Mouse (Mus musculus) 416B (cell line): ENCODE data around the gene Ano6.

Experiments used
- DNase-seq: peaks from one replicate; pipeline ENCODE4 v3.0.0; 2011; ENCODE audit warnings: low read depth

Ano6 gene

GRCm38 (mm10) chr15:95790529-95791071 is at the start of gene Ano6:
Gene Ano6 (plus strand): TSS chr15:95790843.
- peak; percentile 95 for DNase-seq

DNA sequence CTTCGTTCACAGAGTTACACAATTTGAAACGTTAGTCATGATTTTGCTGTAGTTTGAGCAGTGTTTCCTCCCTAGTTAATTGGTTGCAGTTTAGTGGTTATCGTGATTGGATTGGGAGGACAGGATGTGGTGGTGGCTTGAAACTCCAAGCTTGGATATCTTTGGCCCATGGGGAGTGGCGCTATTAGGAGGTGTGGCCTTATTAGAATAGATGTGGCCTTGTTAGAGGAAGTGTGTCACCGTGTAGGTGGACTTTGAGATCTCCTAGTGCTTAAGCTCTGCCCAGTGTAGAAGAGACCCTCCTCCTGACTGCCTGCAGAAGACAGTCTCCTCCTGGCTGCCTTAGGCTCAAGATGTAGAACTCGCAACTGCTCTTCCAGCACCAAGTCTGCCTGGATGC is 47.7 kb upstream of the Ano6 start:
- DNase-seq: peak; percentile 48

- DNase-seq: no peak
Measured at GRCm38 (mm10) chr15:95743856-95744255, 46.8 kb upstream of the Ano6 start.

DNA sequence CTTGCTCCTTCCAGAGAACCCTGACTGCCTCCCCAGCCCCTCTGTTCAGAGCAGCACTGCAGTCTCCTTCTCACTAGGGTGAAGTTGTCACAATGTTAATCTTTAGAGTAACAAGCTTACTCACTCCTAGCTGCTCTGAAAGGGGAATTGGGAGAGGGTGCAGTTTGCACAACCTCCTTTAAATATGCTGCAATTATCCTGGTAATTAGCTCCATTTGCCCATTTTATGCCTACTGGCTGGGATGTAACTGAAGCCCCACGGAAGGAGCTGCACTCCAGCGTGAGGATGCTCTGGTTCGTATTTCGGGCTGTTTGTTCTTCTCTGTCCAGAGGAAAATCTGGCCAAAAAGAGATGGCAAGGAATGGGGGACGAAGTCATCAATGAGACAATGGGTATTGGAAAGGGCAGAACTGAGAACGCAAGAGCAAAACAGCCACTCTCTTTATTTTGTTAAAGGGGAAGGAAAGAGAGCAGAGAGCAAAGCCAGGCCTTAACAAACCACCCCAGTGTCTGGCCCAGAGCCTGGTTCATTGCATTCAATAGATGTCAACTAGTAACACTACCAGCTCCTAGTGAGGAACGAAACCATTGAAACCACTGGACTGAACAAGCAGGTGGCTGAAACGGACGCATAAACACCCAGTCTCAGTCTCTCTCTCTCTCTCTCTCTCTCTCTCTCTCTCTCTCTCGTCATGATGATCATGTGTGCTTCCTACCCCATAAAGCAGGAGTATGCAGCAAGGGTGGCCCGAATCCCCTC is 45.1 kb upstream of the Ano6 start:
- no peak for DNase-seq

- no peak for DNase-seq
Measured at GRCm38 (mm10) chr15:95746513-95746912, 44.1 kb upstream of the Ano6 start.

DNA sequence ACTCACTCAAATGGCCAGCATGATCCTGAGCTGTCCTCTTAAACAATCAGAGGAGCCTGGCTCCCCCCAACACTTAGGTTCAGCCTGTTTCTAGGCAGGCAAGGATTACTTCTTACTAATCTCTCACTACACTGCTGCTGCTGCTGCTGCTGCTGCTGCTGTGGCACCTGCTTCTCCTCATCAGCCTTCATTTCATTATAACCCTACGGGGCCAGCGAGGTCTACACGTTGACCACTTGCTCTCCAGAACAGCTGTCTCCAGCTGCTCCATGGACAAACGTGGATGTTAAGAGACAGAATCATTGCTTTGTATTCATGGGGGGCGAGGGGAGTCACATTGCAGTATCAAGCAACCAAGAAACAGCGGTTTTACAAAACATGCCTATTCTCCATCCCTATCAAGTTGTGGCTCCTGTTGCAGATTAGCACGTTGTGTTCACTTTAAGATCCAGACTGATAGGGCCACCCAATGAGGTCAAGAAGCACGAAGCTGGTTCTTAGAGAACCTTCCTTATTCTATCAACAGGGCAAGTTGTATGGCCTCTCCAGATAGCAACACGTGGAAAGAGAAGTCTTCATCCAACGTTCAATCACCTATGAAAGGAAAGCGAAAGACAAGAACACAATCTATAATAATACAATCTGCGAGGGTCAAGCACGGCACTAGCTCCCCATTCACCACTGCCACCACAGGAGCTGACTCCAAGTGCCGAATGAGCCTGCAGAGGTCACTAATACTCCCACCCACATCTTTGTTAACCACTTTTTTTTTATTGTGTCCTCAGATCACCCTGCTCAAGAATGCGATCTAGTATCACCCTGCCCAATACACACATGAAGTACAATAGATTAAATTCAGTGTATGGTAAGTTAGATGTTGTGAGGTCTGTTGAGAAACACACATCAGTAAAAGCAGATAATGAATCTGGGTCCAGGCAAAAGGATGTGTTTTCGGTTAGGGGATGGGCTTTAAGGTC is 43.4 kb upstream of the Ano6 start:
- no peak for DNase-seq

GRCm38 (mm10) chr15:95749216-95749615 is 41.4 kb upstream of the Ano6 start:
- DNase-seq: no peak

DNA sequence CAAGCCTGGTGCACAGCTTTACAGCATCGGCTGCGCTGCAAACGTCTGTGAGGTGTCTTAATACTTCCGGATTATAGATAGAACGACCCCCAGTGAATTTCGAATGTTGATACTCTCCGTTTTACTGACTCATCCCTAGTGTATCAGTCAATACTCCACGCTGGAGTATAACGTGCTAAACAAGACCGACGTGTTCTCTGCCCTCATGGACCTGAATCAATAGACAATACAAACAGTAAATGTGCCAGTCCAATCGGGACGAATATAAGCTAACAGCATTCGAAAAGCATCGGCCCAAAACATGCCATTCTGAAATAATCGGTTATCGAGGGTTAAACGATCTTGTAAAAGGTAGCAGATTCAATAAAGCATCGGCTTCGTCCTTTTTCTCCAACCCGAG is 40.6 kb upstream of the Ano6 start:
- no peak for DNase-seq

- DNase-seq: no peak
Measured at GRCm38 (mm10) chr15:95751832-95752676, 38.6 kb upstream of the Ano6 start.

DNA sequence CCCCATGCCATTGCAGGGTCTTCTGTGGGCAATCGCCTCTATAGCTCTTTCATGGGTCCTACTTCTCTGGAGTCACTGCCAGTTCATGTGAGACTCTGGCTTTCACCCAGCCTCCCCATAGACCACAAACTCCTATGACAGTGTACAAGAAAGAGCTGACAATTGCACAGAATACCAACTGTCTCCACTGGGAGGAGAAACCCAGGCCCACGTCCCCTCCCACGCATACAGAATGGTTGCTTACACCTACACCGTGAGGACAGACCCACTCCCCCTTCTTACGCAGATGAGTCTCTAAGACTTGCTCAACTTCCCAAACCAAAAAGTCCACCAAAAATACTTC is 38.0 kb upstream of the Ano6 start:
- DNase-seq: no peak

- no peak for DNase-seq
Measured at GRCm38 (mm10) chr15:95753031-95753430, 37.6 kb upstream of the Ano6 start.

DNA sequence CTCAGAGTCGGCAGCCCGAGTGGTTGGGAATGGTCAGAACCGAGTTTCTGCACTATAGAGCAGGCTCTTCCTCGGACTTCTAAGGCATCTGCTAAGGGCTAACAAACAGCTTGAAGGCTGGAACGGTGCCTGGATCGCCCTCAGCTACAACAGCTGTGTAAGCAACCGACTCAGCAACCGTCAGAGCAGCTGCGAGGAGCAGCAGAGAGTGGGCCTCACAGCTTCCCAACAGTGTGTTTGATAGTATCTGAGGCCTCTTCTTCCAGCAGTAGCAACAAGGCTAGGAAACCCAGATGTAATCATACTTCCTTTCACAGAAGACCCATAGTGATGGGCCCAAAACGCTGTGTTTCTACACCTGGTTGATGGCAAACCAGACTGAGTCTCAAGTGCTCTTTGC is 33.5 kb upstream of the Ano6 start:
- DNase-seq: peak; percentile 48

DNA sequence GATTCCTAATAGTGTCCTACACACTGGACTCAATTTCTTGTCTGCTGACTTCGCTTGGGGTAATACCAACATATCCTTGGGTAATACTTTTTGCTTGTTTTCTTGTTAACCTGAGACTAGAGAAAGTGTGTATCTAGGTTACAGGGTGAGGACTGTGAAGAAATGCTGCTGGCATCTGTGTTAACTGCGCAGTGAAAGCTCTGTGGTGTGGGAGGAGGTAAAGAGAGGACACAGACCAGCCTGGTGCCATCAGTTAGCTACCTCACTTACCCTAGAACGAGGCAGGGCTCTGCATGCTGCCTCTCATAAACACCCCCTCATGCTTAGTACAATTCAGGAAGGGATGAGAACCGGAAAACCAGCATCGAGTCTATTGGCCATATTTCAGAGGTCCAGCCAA is 32.6 kb upstream of the Ano6 start:
- no peak for DNase-seq

DNA sequence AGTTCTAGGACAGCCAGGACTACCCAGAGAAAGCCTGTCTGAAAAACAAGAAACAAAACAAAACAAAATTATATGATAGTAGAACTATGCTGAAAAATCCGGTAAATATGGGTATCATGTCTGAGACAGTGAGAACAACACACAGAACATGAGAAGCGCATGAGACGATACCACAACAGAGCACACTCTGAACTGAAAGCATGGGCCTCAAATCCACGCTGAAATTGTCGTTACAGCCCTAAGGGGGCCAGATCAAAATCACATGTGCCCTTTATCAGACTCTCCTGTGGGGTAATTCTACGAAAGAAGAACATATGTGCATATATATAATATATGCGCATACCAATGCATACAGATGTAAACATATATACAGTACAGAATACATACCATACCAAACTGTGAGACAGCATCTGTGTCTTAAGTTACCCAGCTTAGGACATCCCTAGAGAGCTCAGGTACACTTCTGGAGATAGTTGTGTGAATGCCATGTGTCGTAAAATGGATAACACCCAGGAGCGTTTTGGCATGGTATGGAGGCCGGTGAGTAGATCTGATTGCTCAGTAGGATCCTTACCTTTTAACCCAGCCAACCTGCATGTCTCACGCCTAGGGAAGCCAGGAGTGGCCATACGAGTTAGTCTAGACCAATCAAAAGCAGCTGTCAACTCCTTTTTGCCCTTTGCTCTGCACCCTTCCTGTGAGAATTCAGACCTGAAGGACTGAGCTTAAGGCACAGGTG is 31.8 kb upstream of the Ano6 start:
- DNase-seq: no peak

- no peak for DNase-seq
Measured at GRCm38 (mm10) chr15:95759857-95760256, 30.8 kb upstream of the Ano6 start.

GRCm38 (mm10) chr15:95761420-95761819 is 29.2 kb upstream of the Ano6 start:
- no peak for DNase-seq

DNA sequence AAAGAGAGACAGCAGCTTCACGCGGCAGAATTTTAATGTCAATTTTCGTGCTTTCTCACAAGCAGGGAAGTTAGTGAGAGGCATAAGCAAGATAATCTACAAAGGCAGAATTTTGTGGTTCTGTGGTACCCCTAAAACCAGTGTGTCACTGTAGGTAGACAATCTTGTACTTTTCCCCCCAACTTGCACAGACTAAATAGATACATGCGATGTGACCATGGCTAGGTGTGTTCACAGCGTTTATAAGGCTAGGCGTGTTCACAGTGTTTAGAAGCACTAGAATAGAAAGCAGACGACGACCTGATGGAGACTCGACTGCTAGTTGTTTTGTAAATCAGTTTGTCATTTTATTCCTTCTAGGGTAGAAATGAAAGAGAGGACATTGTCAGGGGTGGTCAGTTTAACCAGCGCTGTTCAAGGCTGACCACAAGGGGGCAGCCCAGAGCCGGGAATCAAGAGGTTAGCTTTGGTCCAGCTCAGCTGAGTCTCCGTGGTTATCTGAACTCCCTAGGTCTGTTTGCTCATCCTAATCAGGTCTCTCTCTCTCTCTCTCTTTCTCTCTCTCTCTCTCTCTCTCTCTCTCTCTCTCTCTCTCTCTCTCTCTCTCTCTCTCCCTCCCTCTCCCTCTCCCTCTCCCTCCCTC is 27.9 kb upstream of the Ano6 start:
- DNase-seq: peak; percentile 78

DNA sequence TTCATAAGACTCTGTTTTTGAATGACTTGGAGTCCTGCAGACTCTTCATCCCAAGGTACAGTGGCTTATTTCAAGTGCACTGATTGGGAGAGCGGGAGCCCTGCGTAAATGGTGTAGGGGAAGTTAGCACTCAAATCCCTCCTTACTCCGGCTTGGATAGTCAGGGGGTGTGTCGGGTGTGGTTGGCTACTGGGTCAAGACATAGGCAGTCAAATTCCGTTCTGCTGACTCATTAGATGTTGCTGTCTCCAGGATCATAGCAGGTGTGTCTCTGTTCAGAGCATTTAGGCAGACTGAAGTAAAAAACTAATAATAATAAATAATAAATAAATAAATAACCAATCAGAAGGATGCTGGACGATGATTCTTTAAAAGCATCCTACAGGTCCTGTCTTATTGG is 27.2 kb upstream of the Ano6 start:
- DNase-seq: no peak

DNA sequence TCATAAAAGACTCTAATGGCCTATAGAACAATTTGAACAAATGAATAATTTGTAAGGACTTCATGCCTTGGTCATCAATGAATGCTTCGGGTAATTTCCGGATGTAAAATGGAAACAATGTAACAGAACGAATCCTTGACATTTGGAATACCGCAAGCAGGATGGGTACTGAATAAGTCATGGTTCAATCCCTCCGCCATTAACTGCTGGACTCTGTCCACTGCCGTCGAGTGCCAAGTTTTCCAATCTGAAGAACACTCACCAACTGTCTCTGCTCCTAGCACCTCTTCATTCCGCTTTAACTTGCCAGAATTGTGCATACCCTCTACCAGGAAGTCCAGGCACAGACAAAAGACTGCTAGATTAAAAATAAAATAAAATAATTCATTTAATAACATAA is 25.4 kb upstream of the Ano6 start:
- DNase-seq: no peak

DNA sequence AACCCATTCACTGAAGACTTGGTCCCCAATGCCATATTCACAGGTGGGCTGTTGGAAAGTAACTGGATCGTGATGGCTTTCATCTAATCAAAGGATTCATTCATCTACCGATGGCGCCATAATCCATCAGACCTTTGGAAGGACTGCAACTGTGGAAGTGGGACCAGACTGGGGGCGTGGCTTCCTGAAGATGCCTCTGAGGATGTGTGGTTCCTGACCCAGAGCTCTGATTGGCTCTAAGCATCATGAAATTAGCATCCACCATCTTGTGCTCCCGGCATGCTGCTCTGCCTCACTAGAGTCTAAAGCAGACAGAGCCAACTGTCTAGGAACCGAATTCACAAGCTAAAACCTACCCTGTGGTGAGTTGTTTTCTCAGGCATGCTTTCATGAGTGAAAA is 24.7 kb upstream of the Ano6 start:
- DNase-seq: no peak

DNA sequence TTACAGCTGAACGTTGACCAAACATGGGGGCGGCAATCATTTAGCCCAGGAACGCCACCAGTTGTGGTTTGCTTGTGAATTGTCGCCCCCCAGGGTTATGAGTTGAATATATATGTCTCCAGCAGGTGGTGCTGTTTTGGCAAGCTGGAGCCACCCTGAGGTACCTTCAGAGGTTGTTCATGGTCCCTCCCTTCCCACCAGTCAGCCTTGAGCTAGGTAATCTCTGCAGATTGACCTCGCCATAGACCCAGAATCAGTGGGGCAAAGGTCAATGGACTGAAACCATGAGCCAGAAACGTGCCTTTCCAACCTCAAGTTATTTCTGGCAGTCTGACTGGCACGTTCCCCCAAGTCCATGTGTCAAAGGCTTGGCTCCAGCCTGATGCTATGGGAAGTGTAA is 22.8 kb upstream of the Ano6 start:
- DNase-seq: peak; percentile 51
